Mouse (Mus musculus) lung, embryonic 16.5 days (tissue): ENCODE results near the gene Tcf7l1. TPM values are rescaled to one million over a fixed set of nuclear protein-coding genes. Genes with fewer than 3 reads are reported as not detected.

Experiments used
- ATAC-seq: fragments of 200-750 bp; cut with Nextera tagmentation; 2 replicates; pipeline ENCODE4 v1.8.0; 2017; ENCODE audit warnings: low read depth, mild to moderate bottlenecking, moderate library complexity
- H3K27ac ChIP-seq: fragments of 300-500 bp; sonication (generic); 2 replicates; pipeline ENCODE4 v1.5.1; 2014; ENCODE audit warnings: mild to moderate bottlenecking, control low read depth, low read length
- H3K27me3 ChIP-seq: fragments of 300-500 bp; sonication (generic); 2 replicates; pipeline ENCODE4 v1.6.1; 2014; ENCODE audit warnings: low read depth, low read length, mixed read lengths; ENCODE audit not compliant: control insufficient read depth, insufficient read depth
- H3K36me3 ChIP-seq: fragments of 300-500 bp; sonication (generic); 2 replicates; pipeline ENCODE4 v1.6.1; 2014; ENCODE audit warnings: low read length; ENCODE audit not compliant: control insufficient read depth, insufficient read depth
- H3K4me1 ChIP-seq: fragments of 300-500 bp; sonication (generic); replicated peaks from 2 replicates; pipeline ENCODE4 v1.6.1; 2014; ENCODE audit warnings: low read length, mixed read lengths; ENCODE audit not compliant: control insufficient read depth, insufficient read depth
- H3K4me2 ChIP-seq: fragments of 300-500 bp; sonication (generic); 2 replicates; pipeline ENCODE4 v1.6.1; 2014; ENCODE audit warnings: low read depth, low read length, control low read depth
- H3K4me3 ChIP-seq: fragments of 300-500 bp; sonication (generic); 2 replicates; pipeline ENCODE4 v1.5.1; 2014; ENCODE audit warnings: mild to moderate bottlenecking, low read length, control low read depth
- H3K9ac ChIP-seq: fragments of 300-500 bp; sonication (generic); 2 replicates; pipeline ENCODE4 v1.6.1; 2014; ENCODE audit warnings: low read length, control low read depth
- H3K9me3 ChIP-seq: fragments of 300-500 bp; sonication (generic); 2 replicates; pipeline ENCODE4 v1.6.1; 2016; ENCODE audit warnings: low read length; ENCODE audit not compliant: control insufficient read depth
- WGBS: fragments of 180-500 bp; shearing (Covaris S2); extraction: QIAGEN DNeasy Blood & Tissue Kit; methylation state at CpG from one replicate; pipeline ENCODE4 v1.1.7; 2014; 5-methylcytosine and 5-hydroxymethylcytosine counted together
- polyA plus RNA-seq: library from polyadenylated mRNA; unstranded; fragments of >200 nt; fragmentation: Nextera tagmentation; extraction: Ambion mirVana; gene quantifications from 2 replicates; pipeline ENCODE4 v1.2.1, GENCODE M21; 2015

Gene Tcf7l1
- polyA plus RNA-seq, 1 experiment from 2014 or later = 31.9 TPM

DNA sequence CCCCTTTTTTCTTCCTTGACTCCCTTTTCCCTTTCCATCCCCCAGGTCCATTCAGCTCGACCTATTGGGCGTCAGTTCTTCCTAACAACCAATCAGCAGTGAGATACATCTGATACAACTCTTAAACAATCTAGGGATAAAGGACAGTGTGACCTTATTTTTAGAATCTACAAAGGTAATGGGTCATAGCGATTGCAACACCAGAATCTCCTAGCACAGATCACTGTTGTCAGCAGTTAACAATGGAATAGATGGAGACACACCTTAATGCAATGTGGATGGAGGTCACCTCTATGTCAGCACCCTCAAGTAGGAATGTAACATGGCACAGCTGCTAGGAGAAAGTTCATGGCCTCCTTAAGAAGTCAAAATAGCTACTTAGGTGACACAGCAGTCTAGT, 166.1 kb downstream of the Tcf7l1 start:
- 52% methylated on average over 3 of the region's 3 CpGs for WGBS
- H3K9me3 ChIP-seq = no peaks in the 10 kb centered on the region
- no peak for ATAC-seq

GRCm38 (mm10) chr6:72620920-72621319, 168.1 kb downstream of the Tcf7l1 start:
- Histone ChIP-seq H3K27me3 (no peaks in the 10 kb centered on the region), H3K4me2 (no peak overlapping the region), H3K4me3 (no peak overlapping the region), H3K9ac (no peak overlapping the region), H3K27ac (peak overlapping the region; percentile 39; the same call in 1 of the 2 replicates), H3K4me1 (peaks cover 14% of the 10 kb centered on the region), H3K36me3 (no peaks in the 10 kb centered on the region), H3K9me3 (no peaks in the 10 kb centered on the region)
- WGBS = 62% methylated on average over 5 of the region's 5 CpGs
- no peak for ATAC-seq

More for the DNA sequence above, 166.1 kb downstream of the Tcf7l1 start:
- H3K4me2 ChIP-seq = no peak overlapping the region
- H3K9ac ChIP-seq = no peak overlapping the region
- peaks cover 12% of the 10 kb centered on the region for H3K36me3 ChIP-seq
- no peaks in the 10 kb centered on the region for H3K27me3 ChIP-seq
- no peak overlapping the region for H3K27ac ChIP-seq
- H3K4me1 ChIP-seq = peaks cover 6% of the 10 kb centered on the region; the same call in 1 of the 2 replicates
- no peak overlapping the region for H3K4me3 ChIP-seq

DNA sequence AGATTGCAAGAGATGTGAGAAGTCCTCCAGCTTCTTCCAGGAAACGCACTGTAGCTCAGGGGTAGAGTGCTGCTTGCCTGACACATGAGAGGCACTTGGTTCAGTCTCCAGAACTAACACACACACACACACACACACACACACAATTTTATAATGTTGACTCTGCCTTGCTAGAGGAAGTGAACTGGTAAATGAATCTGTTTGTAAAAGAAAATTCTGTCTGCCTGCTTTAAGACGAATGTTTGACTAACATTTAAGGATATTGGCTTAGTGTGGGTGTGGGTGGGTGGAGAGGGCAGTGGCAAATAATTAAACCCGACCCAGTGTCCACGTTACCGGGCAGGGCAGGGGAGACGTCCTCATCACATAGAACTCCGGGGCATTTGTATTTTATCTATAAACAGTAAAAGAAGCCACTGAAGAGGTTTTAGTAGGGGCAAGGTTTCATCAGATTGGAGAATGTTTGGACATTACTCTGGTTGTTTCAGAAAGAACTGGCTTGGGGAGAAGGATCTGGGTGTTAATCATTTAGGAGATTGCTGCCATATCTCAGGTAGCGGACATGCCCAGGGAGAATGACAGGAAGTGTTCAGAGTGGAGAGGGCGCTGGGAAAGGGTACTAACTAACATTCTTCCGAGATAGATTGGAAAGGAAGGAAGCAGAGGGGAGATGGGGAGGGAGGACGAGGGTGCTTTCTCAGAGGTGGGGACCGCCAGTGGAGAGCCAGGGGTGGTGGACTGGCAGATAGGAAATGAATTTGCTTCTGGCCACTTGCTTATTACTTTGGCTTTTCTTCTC, 169.1 kb downstream of the Tcf7l1 start:
- no peaks in the 10 kb centered on the region for H3K27me3 ChIP-seq
- H3K27ac ChIP-seq = peak overlapping the region; percentile 85
- H3K9me3 ChIP-seq = no peaks in the 10 kb centered on the region
- H3K36me3 ChIP-seq = no peaks in the 10 kb centered on the region
- H3K9ac ChIP-seq = no peak overlapping the region; the same call in 1 of the 2 replicates
- peaks cover 24% of the 10 kb centered on the region for H3K4me1 ChIP-seq
- WGBS = 23% methylated on average over 12 of the region's 12 CpGs
- H3K4me2 ChIP-seq = peak overlapping the region; percentile 27
- no peak overlapping the region for H3K4me3 ChIP-seq
- peak; percentile 65 for ATAC-seq

DNA sequence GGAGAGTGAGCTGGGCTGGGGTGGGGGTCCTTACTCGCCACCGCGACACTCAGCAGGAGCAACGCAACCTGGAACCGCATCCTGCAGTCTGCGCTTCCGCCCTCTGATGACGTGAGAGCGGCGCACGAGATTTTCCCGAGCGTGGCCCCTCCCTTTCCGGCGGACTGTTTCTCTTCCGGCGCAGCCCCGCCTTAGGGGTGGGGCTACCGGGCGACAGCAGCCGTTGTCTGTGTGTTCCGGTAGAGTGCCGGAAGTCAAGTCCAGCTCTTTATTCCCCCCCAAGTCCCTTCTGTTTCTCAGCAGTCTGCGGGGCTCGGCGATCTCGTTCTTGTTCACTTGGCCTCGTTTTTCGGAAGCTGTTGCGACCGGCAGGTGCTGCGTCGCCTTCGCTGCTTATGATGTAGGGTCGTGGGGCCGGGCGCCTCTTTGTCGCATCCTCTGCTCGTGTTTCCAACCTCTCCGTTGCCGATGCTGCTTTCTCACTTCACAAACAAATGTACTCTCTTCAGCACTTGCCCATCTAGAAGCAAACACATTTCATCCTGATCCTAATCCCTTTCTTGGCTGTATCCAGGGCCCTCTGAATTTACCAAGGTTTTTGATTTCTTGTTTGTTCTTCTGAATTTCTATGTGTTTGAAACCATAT, 172.3 kb downstream of the Tcf7l1 start, which contains the start of gene Tgoln1:
Tgoln1 (minus strand) TSS at position 358 of the 646 bp plus-strand sequence.
- Histone ChIP-seq H3K4me1 (peaks cover 31% of the 10 kb centered on the region), H3K27me3 (no peaks in the 10 kb centered on the region), H3K36me3 (peaks cover 5% of the 10 kb centered on the region; the same call in 1 of the 2 replicates), H3K4me2 (peak within 1 kb of the TSS; percentile 83), H3K9me3 (no peaks in the 10 kb centered on the region), H3K9ac (peak within 1 kb of the TSS; percentile 85), H3K4me3 (peak within 1 kb of the TSS; percentile 76), H3K27ac (peak within 1 kb of the TSS; percentile 94)
- under 1% methylated on average over 38 of the region's 41 CpGs for WGBS
- ATAC-seq = peak; percentile 95

DNA sequence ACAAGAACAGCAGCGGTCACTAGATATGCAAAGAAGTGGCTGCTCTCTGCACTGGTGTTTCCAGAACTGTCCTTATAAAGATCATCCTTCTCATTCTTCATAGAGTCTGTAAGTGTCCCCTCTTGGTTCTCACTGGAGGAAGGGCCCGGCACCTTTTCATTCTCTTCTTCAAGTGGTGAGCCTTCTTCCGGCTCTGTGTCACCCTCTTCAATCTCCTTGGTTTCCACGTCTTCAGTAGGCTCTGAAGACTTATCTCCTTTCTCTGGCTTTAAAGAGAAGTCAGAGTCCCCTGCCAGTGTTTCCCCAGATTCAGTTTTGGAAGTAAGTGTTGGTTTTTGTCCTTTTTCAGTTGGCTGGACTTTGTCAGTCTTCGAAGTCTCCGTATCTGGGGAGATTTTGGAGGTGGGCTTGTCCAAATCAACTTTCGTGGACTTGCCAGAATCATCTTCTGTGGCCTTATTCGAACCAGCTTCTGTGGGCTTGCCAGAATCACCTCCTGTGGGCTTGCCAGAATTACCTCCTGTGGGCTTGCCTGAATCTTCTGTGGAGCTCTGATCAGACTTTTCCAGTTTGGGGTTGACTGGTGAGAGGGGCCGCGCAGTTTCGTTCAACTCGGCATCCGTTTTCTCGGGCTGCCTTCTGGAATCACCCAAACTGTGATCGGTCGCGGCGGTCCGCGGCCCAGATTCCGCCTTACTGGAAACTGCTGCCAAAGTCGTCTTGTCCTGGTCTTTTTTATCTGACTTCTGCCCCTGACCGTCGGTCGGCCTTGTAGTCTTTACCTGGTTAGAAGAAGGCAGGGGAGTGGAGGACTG, 173.3 kb downstream of the Tcf7l1 start:
- WGBS = 20% methylated on average over 25 of the region's 25 CpGs
- peak overlapping the region; percentile 71 for H3K9ac ChIP-seq
- no peaks in the 10 kb centered on the region for H3K9me3 ChIP-seq
- peak overlapping the region; percentile 76 for H3K4me3 ChIP-seq
- peaks cover 15% of the 10 kb centered on the region for H3K36me3 ChIP-seq
- H3K27ac ChIP-seq = no peak overlapping the region
- ATAC-seq = no peak
- no peaks in the 10 kb centered on the region for H3K27me3 ChIP-seq
- H3K4me1 ChIP-seq = peaks cover 31% of the 10 kb centered on the region
- peak overlapping the region; percentile 83 for H3K4me2 ChIP-seq

- H3K9ac ChIP-seq = peak overlapping the region; percentile 71
- H3K27me3 ChIP-seq = no peaks in the 10 kb centered on the region
- no peaks in the 10 kb centered on the region for H3K9me3 ChIP-seq
- ATAC-seq = no peak
- peak overlapping the region; percentile 76 for H3K4me3 ChIP-seq
- peak overlapping the region; percentile 83 for H3K4me2 ChIP-seq
- H3K36me3 ChIP-seq = peaks cover 18% of the 10 kb centered on the region
- H3K27ac ChIP-seq = no peak overlapping the region
- WGBS = 47% methylated on average over 2 of the region's 2 CpGs
- peaks cover 31% of the 10 kb centered on the region for H3K4me1 ChIP-seq
Observed at GRCm38 (mm10) chr6:72615151-72615550, 173.9 kb downstream of the Tcf7l1 start.

GRCm38 (mm10) chr6:72610261-72610660, 178.8 kb downstream of the Tcf7l1 start:
- no peak for ATAC-seq

DNA sequence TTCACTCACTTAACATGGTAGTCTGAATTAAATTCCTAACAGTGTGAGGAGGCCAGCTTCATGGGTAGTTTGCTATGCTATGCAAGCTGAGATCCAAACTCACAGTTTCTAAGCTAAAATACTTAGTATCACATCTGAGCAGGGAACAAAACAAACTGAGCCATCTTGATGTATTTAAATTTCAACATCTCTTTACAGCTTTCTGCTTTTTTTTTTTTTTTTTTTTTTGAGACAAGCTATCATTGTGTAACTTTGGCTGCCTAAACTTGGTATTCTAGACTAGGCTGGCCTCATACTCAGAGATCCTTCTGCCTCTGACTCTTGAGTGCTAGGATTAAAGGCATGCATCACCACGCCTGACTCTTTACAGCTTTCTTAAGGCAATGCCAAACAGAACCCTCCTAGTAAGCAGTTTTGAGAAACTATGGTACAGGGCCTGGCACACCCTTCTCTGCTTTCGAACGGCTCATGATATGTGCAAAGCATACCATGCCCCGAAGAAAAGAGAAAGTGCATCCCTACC, 180.3 kb downstream of the Tcf7l1 start:
- no peak overlapping the region for H3K4me3 ChIP-seq
- no peak for ATAC-seq
- no peak overlapping the region for H3K9ac ChIP-seq
- H3K27me3 ChIP-seq = no peaks in the 10 kb centered on the region
- peaks cover 44% of the 10 kb centered on the region for H3K36me3 ChIP-seq
- no peaks in the 10 kb centered on the region for H3K9me3 ChIP-seq
- no peak overlapping the region for H3K27ac ChIP-seq
- H3K4me2 ChIP-seq = no peak overlapping the region
- H3K4me1 ChIP-seq = no peaks in the 10 kb centered on the region
- 83% methylated on average over 4 of the region's 4 CpGs for WGBS

More at GRCm38 (mm10) chr6:72610261-72610660, 178.8 kb downstream of the Tcf7l1 start:
- no peak overlapping the region for H3K27ac ChIP-seq
- peaks cover 41% of the 10 kb centered on the region for H3K36me3 ChIP-seq
- no peaks in the 10 kb centered on the region for H3K9me3 ChIP-seq
- H3K4me1 ChIP-seq = peaks cover 12% of the 10 kb centered on the region
- H3K9ac ChIP-seq = no peak overlapping the region
- H3K4me2 ChIP-seq = no peak overlapping the region
- WGBS = 60% methylated on average over 4 of the region's 4 CpGs
- no peak overlapping the region for H3K4me3 ChIP-seq
- no peaks in the 10 kb centered on the region for H3K27me3 ChIP-seq
